Mouse (Mus musculus) frontal cortex, postnatal 14 days (tissue): Measurements from ENCODE around the gene Reln.

Experiments used
- DNase-seq, 2 experiments: peaks; one replicate each; pipeline ENCODE4 v3.0.0; 2022; ENCODE audit warnings: low spot score in 2 of 2

Gene Reln

GRCm38 (mm10) chr5:21934173-21934698 is 410.3 kb downstream of the Reln start:
- DNase-seq, result no peak

- no peak for DNase-seq
Observed at GRCm38 (mm10) chr5:21933340-21934075, 411.0 kb downstream of the Reln start.

GRCm38 (mm10) chr5:21931151-21931550 is 413.4 kb downstream of the Reln start:
- DNase-seq, result no peak

GRCm38 (mm10) chr5:21920310-21920709 is 424.2 kb downstream of the Reln start:
- DNase-seq, result no peak

GRCm38 (mm10) chr5:21919281-21919780 is 425.2 kb downstream of the Reln start:
- no peak for DNase-seq

- no peak for DNase-seq
Observed at GRCm38 (mm10) chr5:21915973-21916372, 428.5 kb downstream of the Reln start.

- DNase-seq, result no peak
Observed at GRCm38 (mm10) chr5:21914776-21915175, 429.7 kb downstream of the Reln start.

GRCm38 (mm10) chr5:21912835-21913530 is 431.5 kb downstream of the Reln start:
- DNase-seq, result no peak

GRCm38 (mm10) chr5:21910726-21911125 is 433.8 kb downstream of the Reln start:
- DNase-seq, result no peak

- no peak for DNase-seq
Observed at GRCm38 (mm10) chr5:21909713-21910112, 434.8 kb downstream of the Reln start.

- DNase-seq, result no peak
Observed at GRCm38 (mm10) chr5:21901411-21901810, 443.1 kb downstream of the Reln start.

GRCm38 (mm10) chr5:21900891-21901290 is 443.6 kb downstream of the Reln start:
- DNase-seq, result no peak

GRCm38 (mm10) chr5:21898875-21899274 is 445.6 kb downstream of the Reln start:
- no peak for DNase-seq

- no peak for DNase-seq
Observed at GRCm38 (mm10) chr5:21896586-21896985, 447.9 kb downstream of the Reln start.

- no peak for DNase-seq
Observed at GRCm38 (mm10) chr5:21894168-21894567, 450.3 kb downstream of the Reln start.

GRCm38 (mm10) chr5:21866750-21867149 is 477.8 kb downstream of the Reln start:
- no peak for DNase-seq

GRCm38 (mm10) chr5:21866311-21866712 is 478.2 kb downstream of the Reln start:
- peak; percentile 11 to 13 for DNase-seq

GRCm38 (mm10) chr5:21865346-21866107 is 479.0 kb downstream of the Reln start, which contains the start of gene Slc26a5:
TSS of gene Slc26a5 (minus strand) at chr5:21865604.
- no peak for DNase-seq

- DNase-seq, result no peak
Observed at GRCm38 (mm10) chr5:21858653-21859052, 485.8 kb downstream of the Reln start.

GRCm38 (mm10) chr5:21851679-21852340 is 492.7 kb downstream of the Reln start:
- no peak for DNase-seq

- DNase-seq, result no peak
Observed at GRCm38 (mm10) chr5:21847438-21847837, 497.1 kb downstream of the Reln start.
